Mouse (Mus musculus): ENCODE measurements at regions not wholly inside any gene's neighbourhood (a gene's known extent, or its start where the extent isn't known, plus 50 kb on each side); places are given as distances from the start of the nearest gene placed in this dataset.

- DNase-seq, result peak; percentile 63 to 78
These were observed 114.4 kb downstream of the H2afy start for GRCm38 (mm10) chr13:56021716-56022115.

GRCm38 (mm10) chr13:56014006-56014405 is 122.2 kb downstream of the H2afy start:
- DNase-seq, result no peak

- peak in 1 of 2 experiments; percentile 25 for DNase-seq
These were observed 125.7 kb downstream of the H2afy start for GRCm38 (mm10) chr13:56010416-56010815.

- DNase-seq, result no peak
These were observed 129.3 kb downstream of the H2afy start for GRCm38 (mm10) chr13:56006827-56007226.

- no peak for DNase-seq
These were observed 130.4 kb downstream of the H2afy start for GRCm38 (mm10) chr13:56005746-56006145.

GRCm38 (mm10) chr13:56003724-56004393 is 132.3 kb downstream of the H2afy start:
- peak; percentile 15 to 37 for DNase-seq

- no peak for DNase-seq
These were observed 140.9 kb downstream of the H2afy start for GRCm38 (mm10) chr13:55995255-55995654.

GRCm38 (mm10) chr13:55994460-55994859 is 141.7 kb downstream of the H2afy start:
- no peak for DNase-seq

GRCm38 (mm10) chr13:55992699-55993098 is 143.5 kb downstream of the H2afy start:
- DNase-seq, result peak; percentile 28 to 59

- DNase-seq, result no peak
These were observed 144.9 kb downstream of the H2afy start for GRCm38 (mm10) chr13:55991216-55991615.

- no peak for DNase-seq
These were observed 146.0 kb downstream of the H2afy start for GRCm38 (mm10) chr13:55990186-55990585.

GRCm38 (mm10) chr13:55989401-55989800 is 146.8 kb downstream of the H2afy start:
- no peak for DNase-seq

GRCm38 (mm10) chr13:55985396-55985795 is 149.4 kb upstream of the Pitx1 start:
- peak in 1 of 2 experiments; percentile 11 for DNase-seq

GRCm38 (mm10) chr13:55984772-55985171 is 148.8 kb upstream of the Pitx1 start:
- DNase-seq, result peak; percentile 11 to 48

- no peak for DNase-seq
These were observed 147.9 kb upstream of the Pitx1 start for GRCm38 (mm10) chr13:55983851-55984250.

- DNase-seq, result no peak
These were observed 145.0 kb upstream of the Pitx1 start for GRCm38 (mm10) chr13:55981041-55981440.

GRCm38 (mm10) chr13:55977902-55978301 is 141.9 kb upstream of the Pitx1 start:
- no peak for DNase-seq

GRCm38 (mm10) chr13:55976911-55977381 is 141.0 kb upstream of the Pitx1 start:
- DNase-seq, result no peak

- no peak for DNase-seq
These were observed 138.1 kb upstream of the Pitx1 start for GRCm38 (mm10) chr13:55974105-55974504.

GRCm38 (mm10) chr13:55970687-55971086 is 134.7 kb upstream of the Pitx1 start:
- no peak for DNase-seq

- no peak for DNase-seq
These were observed 133.5 kb upstream of the Pitx1 start for GRCm38 (mm10) chr13:55969473-55969872.

- DNase-seq, result no peak
These were observed 131.2 kb upstream of the Pitx1 start for GRCm38 (mm10) chr13:55967151-55967550.

GRCm38 (mm10) chr13:55963005-55963620 is 127.1 kb upstream of the Pitx1 start:
- DNase-seq, result peak; percentile 64 to 76

GRCm38 (mm10) chr13:55962254-55962866 is 126.4 kb upstream of the Pitx1 start:
- DNase-seq, result no peak
